ENCODE assay signal across 8 mouse cellular contexts in genomic region chr13:58275599-58275998, GRCm38 (mm10). TPM values are rescaled to one million over a fixed set of nuclear protein-coding genes. Genes with fewer than 3 reads are reported as not detected.
DNase-seq lines count a peak whose midpoint lies in the region; ATAC-seq and TF ChIP-seq lines count a peak whose summit lies in the region.

TSS of gene Gkap1 (minus strand) at chr13:58275699.

- H3K27me3 ChIP-seq in heart, embryonic 14.5 days (ENCODE audit: control insufficient read depth, insufficient read depth, low read length), result peaks cover 8% of the 10 kb centered on the region
- no peaks in the 10 kb centered on the region; the same call in 1 of the 2 replicates for H3K27me3 ChIP-seq in neural tube, embryonic 15.5 days (replicated peaks)

- H3K4me2 ChIP-seq in heart, embryonic 14.5 days (ENCODE audit: low read length), result peak within 1 kb of the TSS; percentile 80
- peak within 1 kb of the TSS; percentile 86 for H3K4me2 ChIP-seq in neural tube, embryonic 15.5 days

- H3K4me3 ChIP-seq in lung, adult 2 months (replicated peaks; ENCODE audit: extremely low read depth, low read depth, low read length), result peak within 1 kb of the TSS; percentile 72
- H3K4me3 ChIP-seq in cortical plate, adult 2 months (ENCODE audit: insufficient read depth, low read length), result peak within 1 kb of the TSS; percentile 41
- peak within 1 kb of the TSS; percentile 93 to 96 for H3K4me3 ChIP-seq in heart, embryonic 14.5 days (ENCODE audit: control insufficient read depth in 1 of 2, insufficient read depth in 1 of 2, low read depth in 1 of 2, low read length in 2 of 2)
- H3K4me3 ChIP-seq in neural tube, embryonic 15.5 days (replicated peaks), result peak within 1 kb of the TSS; percentile 77

- intact Hi-C loops in left cerebral cortex, postnatal 36 days (cut with DNase I), result no loop called here

- 85% methylated on average over 8 of the region's 8 CpGs for WGBS in lung, adult 2 months
- 74% methylated on average over 8 of the region's 8 CpGs for WGBS in heart, embryonic 14.5 days
- 83% methylated on average over 8 of the region's 8 CpGs for WGBS in neural tube, embryonic 15.5 days

- H3K27ac ChIP-seq in cortical plate, adult 2 months (ENCODE audit: insufficient read depth, low read length), result no peak within 1 kb of the TSS
- peak within 1 kb of the TSS; percentile 13 to 80 for H3K27ac ChIP-seq in heart, embryonic 14.5 days (replicated peaks in 1 of 2; ENCODE audit: control insufficient read depth in 1 of 2, insufficient read depth in 1 of 2, low read depth in 2 of 2, low read length in 2 of 2)
- peak within 1 kb of the TSS; percentile 78 for H3K27ac ChIP-seq in neural tube, embryonic 15.5 days (replicated peaks)

- no peak for ATAC-seq in heart, embryonic 14.5 days (ENCODE audit: insufficient number of reproducible peaks, insufficient read depth, low FRiP score, low read depth)
- no peak for ATAC-seq in neural tube, embryonic 15.5 days (ENCODE audit: low FRiP score)

- H3K9ac ChIP-seq in heart, embryonic 14.5 days (ENCODE audit: low read length), result peak within 1 kb of the TSS; percentile 91
- peak within 1 kb of the TSS; percentile 78 for H3K9ac ChIP-seq in neural tube, embryonic 15.5 days (replicated peaks)

- TF ChIP-seq POLR2A in lung, adult 2 months (IDR thresholded peaks at IDR 0.05; ENCODE audit: borderline replicate concordance, extremely low read depth, low read depth, low read length), result no peak
- TF ChIP-seq POLR2A in cortical plate, adult 2 months (IDR thresholded peaks at IDR 0.05; ENCODE audit: extremely low read depth, insufficient read depth, low read length), result no peak

- no peaks in the 10 kb centered on the region for H3K36me3 ChIP-seq in heart, embryonic 14.5 days (ENCODE audit: control insufficient read depth, insufficient read depth, low read length)
- no peaks in the 10 kb centered on the region for H3K36me3 ChIP-seq in neural tube, embryonic 15.5 days

- no peak for TF ChIP-seq CTCF in lung, adult 2 months (IDR thresholded peaks at IDR 0.05; ENCODE audit: insufficient read depth, low read length)
- no peak for TF ChIP-seq CTCF in cortical plate, adult 2 months (IDR thresholded peaks at IDR 0.05; ENCODE audit: extremely low read depth, insufficient read depth, low read length)

- no peaks in the 10 kb centered on the region for H3K9me3 ChIP-seq in heart, embryonic 14.5 days (ENCODE audit: control insufficient read depth, low read length)
- H3K9me3 ChIP-seq in neural tube, embryonic 15.5 days (replicated peaks), result no peaks in the 10 kb centered on the region

- DNase-seq in lung, adult 2 months, result no peak
- DNase-seq in lung, postnatal 14 days, result no peak
- DNase-seq in left cerebral cortex, postnatal 36 days (ENCODE audit: low spot score in 2 of 2), result no peak
- DNase-seq in cerebellum, postnatal 25 days, result no peak
- DNase-seq in urinary bladder, postnatal 25 days (ENCODE audit: low spot score), result no peak

- peaks cover 6% of the 10 kb centered on the region for H3K4me1 ChIP-seq in lung, adult 2 months (ENCODE audit: control insufficient read depth, insufficient read depth, low read length)
- H3K4me1 ChIP-seq in cortical plate, adult 2 months (ENCODE audit: control insufficient read depth, insufficient read depth, low read length), result no peaks in the 10 kb centered on the region; the same call in 1 of the 2 replicates
- peaks cover 4 to 13% of the 10 kb centered on the region in 2 experiments for H3K4me1 ChIP-seq in heart, embryonic 14.5 days (ENCODE audit: control insufficient read depth in 2 of 2, insufficient read depth in 2 of 2, low read length in 2 of 2)
- H3K4me1 ChIP-seq in neural tube, embryonic 15.5 days, result peaks cover 26% of the 10 kb centered on the region

RNA-seq across cellular contexts. Expression of gene Gkap1, which starts in this region (rescaled TPM):
- polyA plus RNA-seq in lung, adult 2 months (2012; rRNA removed), result 6.0 and 8.6 TPM in 2 replicates
- polyA plus RNA-seq in cortical plate, adult 2 months (2012; rRNA removed), result 21.2 and 21.5 TPM in 2 replicates
- polyA plus RNA-seq in heart, embryonic 14.5 days (2014; fragmentation: Nextera tagmentation; extraction: Ambion mirVana), result 32.1 and 34.1 TPM in 2 replicates
- total RNA-seq in left cerebral cortex, postnatal 36 days (2021), result 10 to 100 TPM; 17.3 to 19.1 TPM
- 24.2 and 37.1 TPM in 2 replicates for polyA plus RNA-seq in neural tube, embryonic 15.5 days (2015; fragmentation: Nextera tagmentation; extraction: Ambion mirVana)

Comparison
In these comparisons a context has a peak if more than half of its experiments do, and no peak if none do; other contexts are left out.
1. H3K4me3 ChIP-seq: peak in every context shown above with its lines; median percentile 94 in heart, embryonic 14.5 days; 77 in neural tube, embryonic 15.5 days; 72 in lung, adult 2 months; 41 in cortical plate, adult 2 months.